Mouse (Mus musculus): ENCODE results near the gene Rabgef1. TPM values are rescaled to one million over a fixed set of nuclear protein-coding genes. Genes with fewer than 3 reads are reported as not detected.
A peak's percentile ranks its signal among the peaks of the same experiment; 100 is the strongest.
"Not testable (repeated sequence)": the region's sequence is repeated elsewhere in the genome, so short reads cannot be mapped to it uniquely, and the experiment has no call there.

The Rabgef1 gene
- polyA plus RNA-seq, 1 experiment: 43.2 TPM

- no peak for DNase-seq (ENCODE audit: extremely low spot score in 1 of 2, low spot score in 1 of 2)
Measured at GRCm38 (mm10) chr5:130205441-130206023, 33.9 kb downstream of the Rabgef1 start.

DNA sequence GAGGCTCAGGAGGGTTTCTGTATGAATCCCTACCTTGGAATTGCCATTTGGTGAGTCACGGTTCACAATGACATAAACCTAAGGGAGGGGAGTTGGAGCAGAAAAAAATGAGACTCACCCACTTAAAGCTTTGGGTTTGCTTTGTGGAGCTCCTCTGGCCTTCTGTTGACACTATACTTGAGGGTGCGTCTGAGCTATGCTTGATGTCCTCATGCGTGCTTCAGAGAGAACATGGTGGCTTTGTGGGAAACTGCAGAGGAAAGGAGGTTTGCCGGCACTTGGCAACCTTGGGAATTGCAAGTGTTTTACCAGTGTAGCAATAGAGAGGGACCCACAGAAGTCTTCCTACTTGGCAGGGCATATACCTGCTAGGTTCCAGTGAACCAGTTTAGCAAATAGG, 35.7 kb downstream of the Rabgef1 start:
- DNase-seq (ENCODE audit: extremely low spot score in 1 of 2, low spot score in 1 of 2): no peak

DNA sequence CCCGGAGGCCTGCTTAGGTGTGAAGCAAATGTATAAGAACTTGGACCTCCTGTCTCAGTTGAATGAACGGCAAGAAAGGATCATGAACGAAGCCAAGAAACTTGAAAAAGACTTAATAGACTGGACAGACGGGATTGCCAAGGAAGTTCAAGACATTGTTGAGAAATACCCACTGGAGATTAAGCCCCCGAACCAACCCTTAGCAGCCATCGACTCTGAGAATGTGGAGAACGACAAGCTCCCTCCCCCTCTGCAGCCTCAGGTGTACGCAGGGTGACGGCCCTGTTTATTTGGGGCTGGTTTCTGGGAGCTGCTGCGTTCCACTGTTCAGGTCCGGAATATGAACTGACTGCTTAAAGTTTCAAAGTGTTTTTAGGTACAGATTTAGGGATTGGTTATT, 41.4 kb downstream of the Rabgef1 start:
- no peak for DNase-seq (ENCODE audit: extremely low spot score in 1 of 2, low spot score in 1 of 2)

GRCm38 (mm10) chr5:130216781-130217180, 45.2 kb downstream of the Rabgef1 start, which contains the start of gene Tmem248:
Gene Tmem248, plus strand, starts transcription at chr5:130217081.
- no peak for DNase-seq (ENCODE audit: extremely low spot score in 1 of 2, low spot score in 1 of 2)

GRCm38 (mm10) chr5:130217406-130217805, 45.8 kb downstream of the Rabgef1 start:
- DNase-seq (ENCODE audit: extremely low spot score in 1 of 2, low spot score in 1 of 2): no peak

DNA sequence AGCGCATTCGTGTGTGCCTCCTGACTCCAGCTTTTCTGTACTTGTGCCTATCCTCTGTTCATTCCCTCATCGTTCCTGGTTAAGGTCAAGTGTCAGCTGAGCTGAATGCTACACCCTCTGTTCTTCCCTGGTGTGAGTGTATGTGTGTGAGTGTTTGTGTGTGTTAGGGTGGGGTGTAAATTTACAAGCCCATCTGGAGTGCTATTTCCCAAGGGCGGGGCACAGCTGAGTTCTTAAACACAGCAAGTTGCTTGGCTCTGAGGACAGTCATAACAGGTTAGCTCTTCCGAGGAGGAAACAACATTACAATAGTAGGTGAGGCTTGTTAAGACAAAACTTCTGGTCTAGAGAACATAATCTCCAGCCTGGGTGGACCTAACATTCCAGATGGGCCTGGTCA, 46.7 kb downstream of the Rabgef1 start:
- DNase-seq (ENCODE audit: extremely low spot score in 1 of 2, low spot score in 1 of 2): no peak

DNA sequence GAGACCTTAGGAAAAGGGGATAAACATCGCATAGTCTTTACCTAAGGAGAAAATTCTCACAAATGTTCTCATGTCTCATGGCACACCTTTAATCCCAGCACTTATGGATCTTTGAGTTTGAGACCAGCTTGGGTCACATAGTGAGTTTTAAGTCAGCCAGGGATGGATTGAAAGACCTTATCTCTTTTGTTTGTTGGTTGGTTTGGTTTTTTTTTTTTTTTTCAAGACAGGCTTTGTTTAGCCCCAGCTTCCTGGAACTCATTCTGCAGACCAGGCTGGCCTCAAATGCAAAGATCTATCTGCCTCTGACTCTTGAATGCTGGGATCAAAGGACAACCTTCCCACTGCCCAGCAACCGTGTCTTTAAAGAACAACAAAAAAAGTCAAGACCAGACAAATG, 49.7 kb downstream of the Rabgef1 start:
- DNase-seq (ENCODE audit: extremely low spot score in 1 of 2, low spot score in 1 of 2): no peak

GRCm38 (mm10) chr5:130221760-130222145, 50.2 kb downstream of the Rabgef1 start:
- no peak for DNase-seq (ENCODE audit: extremely low spot score in 1 of 2, low spot score in 1 of 2)

DNA sequence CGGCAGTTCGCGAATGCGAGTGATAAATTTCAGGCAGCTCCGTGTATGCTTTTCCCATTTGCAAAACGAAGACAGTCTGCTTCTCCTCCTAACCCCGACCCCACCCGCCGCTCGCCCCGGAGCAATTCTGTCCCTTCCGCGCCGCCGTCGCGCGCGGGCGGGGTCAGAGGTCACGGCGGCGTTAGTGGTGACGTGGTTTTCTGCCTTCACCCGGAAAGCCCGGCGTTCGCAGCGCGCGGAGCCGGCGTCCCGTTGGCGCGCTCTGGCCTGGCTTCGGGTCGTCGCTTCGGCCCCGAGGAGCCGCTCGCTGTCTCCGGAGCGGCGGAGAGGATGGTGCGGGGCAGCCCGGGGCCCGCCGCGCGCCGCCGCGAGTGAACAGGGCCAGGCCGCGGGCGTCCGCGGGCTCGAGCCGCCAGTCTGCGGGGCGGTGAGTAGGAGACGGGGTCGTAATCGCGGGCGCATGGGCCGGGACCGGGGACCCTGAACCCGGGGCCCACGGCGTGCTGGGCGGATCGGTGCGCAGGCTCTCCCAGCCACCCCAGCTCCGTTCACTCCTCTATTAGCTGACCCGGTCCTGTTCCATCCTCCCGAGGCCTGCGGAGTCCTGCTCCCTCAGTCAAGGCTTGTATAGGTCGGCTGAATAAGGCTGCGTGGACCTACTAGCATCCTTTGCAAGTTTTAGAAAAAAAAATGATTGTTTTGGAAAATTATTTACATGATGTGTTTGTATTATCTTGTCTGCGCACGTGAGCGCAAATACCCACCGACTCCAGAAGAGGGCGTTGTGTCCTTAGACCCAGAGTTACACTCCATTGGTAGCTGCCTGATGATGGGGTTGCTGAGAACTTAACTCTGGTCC, 50.8 kb downstream of the Rabgef1 start:
- peak; percentile 77 to 95 for DNase-seq (ENCODE audit: extremely low spot score in 1 of 2, low spot score in 1 of 2)

- DNase-seq (ENCODE audit: extremely low spot score in 1 of 2, low spot score in 1 of 2): no peak
Measured at GRCm38 (mm10) chr5:130226790-130227189, 55.2 kb downstream of the Rabgef1 start.

GRCm38 (mm10) chr5:130228120-130228519, 56.5 kb downstream of the Rabgef1 start:
- DNase-seq (ENCODE audit: extremely low spot score in 1 of 2, low spot score in 1 of 2): no peak

GRCm38 (mm10) chr5:130236302-130236701, 64.7 kb downstream of the Rabgef1 start:
- no peak for DNase-seq (ENCODE audit: extremely low spot score in 1 of 2, low spot score in 1 of 2)

- DNase-seq (ENCODE audit: extremely low spot score in 1 of 2, low spot score in 1 of 2): no peak
Measured at GRCm38 (mm10) chr5:130239236-130239635, 67.6 kb downstream of the Rabgef1 start.

DNA sequence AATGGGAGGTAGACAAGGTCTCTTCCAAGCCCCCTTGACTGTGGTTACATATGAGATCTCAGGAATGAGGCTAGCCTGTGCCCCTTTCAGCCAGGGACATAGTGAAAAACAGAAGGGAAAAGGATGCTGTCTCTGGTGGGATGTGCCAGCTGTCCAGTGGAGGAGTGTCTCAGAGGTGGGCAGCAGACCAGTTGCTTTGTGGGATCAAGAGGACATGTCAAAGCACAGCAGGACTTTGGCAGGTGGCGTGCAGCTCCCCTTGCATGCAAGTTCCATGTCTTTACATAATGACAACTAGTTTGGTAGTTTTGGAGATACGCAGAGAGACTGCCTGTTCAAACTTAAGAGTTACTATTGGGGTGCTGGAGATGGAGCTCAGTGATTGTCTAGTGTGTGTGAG, 68.3 kb downstream of the Rabgef1 start:
- DNase-seq (ENCODE audit: extremely low spot score in 1 of 2, low spot score in 1 of 2): no peak

- DNase-seq (ENCODE audit: extremely low spot score in 1 of 2, low spot score in 1 of 2): no peak
Measured at GRCm38 (mm10) chr5:130241426-130241825, 69.8 kb downstream of the Rabgef1 start.

- no peak for DNase-seq (ENCODE audit: extremely low spot score in 1 of 2, low spot score in 1 of 2)
Measured at GRCm38 (mm10) chr5:130247823-130248222, 76.2 kb downstream of the Rabgef1 start.

- DNase-seq (ENCODE audit: extremely low spot score in 1 of 2, low spot score in 1 of 2): peak; percentile 38 to 55
Measured at GRCm38 (mm10) chr5:130254164-130255016, 82.8 kb downstream of the Rabgef1 start.

GRCm38 (mm10) chr5:130255017-130255720, 83.6 kb downstream of the Rabgef1 start, which contains the start of the genes Sbds and Tyw1:
Gene Sbds, minus strand, starts transcription at chr5:130255530.
Gene Tyw1, plus strand, starts transcription at chr5:130255619.
- DNase-seq (ENCODE audit: extremely low spot score in 1 of 2, low spot score in 1 of 2): peak; percentile 98 to 99

GRCm38 (mm10) chr5:130255799-130256525, 84.4 kb downstream of the Rabgef1 start:
- DNase-seq (ENCODE audit: extremely low spot score in 1 of 2, low spot score in 1 of 2): not testable (repeated sequence)
